Mouse (Mus musculus): ENCODE results near the gene Frmd5.

Gene Frmd5

DNA sequence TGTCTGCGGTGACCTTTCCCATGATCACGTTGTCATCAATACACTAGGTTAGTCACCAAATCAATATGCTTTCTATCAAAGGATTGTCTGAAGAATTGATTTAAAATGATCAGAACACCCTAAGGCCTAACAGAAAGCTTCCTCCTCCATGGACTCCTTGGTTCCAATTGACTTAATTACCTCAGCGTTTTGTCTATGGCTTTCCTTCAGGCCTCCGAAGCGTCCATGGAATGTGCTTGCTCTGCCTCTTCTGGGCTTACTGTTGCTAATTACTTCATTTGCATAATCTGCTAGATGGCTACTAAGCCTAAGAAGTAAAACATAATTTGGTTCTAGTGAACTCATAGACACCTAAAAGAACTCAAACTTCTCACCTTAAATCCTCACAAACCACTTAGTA lies 42.0 kb downstream of the Frmd5 start:
- ATAC-seq (ENCODE audit: insufficient number of reproducible peaks, low FRiP score, low TSS enrichment), result no peak

DNA sequence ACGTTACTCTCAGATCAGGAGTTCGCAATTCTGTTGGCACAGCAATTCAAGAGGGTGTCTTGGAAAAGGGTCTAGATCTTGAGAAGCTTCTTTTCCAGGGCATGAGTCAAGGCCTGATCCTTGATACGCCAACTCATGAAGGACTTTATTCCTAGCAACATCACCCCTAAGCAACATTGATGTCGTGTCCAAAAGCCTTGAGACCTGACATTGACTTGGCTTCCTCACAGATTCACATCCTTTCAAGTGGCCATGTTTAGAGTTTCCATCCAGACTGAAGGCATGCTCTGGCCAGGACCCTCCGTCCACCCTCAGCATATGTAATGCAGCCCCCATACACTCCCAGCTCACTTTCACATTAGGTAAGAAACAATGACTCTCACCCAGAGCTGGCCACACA lies 45.0 kb downstream of the Frmd5 start:
- no peak for ATAC-seq (ENCODE audit: insufficient number of reproducible peaks, low FRiP score, low TSS enrichment)

GRCm38 (mm10) chr2:121761281-121761795 lies 45.5 kb downstream of the Frmd5 start:
- no peak for ATAC-seq (ENCODE audit: insufficient number of reproducible peaks, low FRiP score, low TSS enrichment)

GRCm38 (mm10) chr2:121760646-121761045 lies 46.2 kb downstream of the Frmd5 start:
- ATAC-seq (ENCODE audit: insufficient number of reproducible peaks, low FRiP score, low TSS enrichment), result no peak

GRCm38 (mm10) chr2:121758258-121758657 lies 48.6 kb downstream of the Frmd5 start:
- ATAC-seq (ENCODE audit: insufficient number of reproducible peaks, low FRiP score, low TSS enrichment), result no peak

DNA sequence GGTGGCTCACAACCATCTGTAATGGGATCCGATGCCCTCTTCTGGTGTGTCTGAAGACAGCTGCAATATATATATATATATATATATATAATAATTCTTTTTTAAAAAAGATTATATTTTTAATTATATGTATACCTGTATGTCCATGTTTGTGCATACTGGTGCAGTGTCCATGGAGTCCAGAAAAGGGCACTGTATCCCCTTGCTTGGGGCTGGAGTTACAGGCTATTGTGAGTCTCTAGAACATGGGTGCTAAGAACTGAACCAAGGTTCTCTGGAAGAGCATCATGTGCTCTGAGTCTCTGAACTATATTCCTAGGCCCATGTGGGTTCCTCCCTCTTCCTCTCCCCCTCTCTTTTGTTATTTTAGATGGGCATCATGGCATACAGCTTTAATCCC lies 50.6 kb downstream of the Frmd5 start:
- no peak for ATAC-seq (ENCODE audit: insufficient number of reproducible peaks, low FRiP score, low TSS enrichment)

DNA sequence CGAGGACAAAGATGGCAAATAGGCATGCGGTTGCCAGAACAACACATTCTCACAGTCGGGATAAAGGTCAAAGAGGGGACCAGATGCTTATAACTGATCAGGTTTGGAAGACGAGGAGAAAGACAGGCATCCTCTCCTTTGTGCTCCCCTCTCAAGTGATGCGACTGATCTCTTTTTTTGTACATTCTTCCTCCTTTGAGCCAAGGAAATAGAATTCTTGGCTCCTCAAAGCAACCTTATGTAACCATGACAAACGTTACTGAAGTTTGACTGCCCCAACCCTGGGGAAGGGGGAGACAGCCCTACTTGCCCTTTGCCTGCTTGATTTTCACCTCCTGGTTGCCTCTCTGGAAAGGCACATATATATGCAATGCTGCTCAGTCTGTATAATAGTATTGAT lies 51.8 kb downstream of the Frmd5 start:
- ATAC-seq (ENCODE audit: insufficient number of reproducible peaks, low FRiP score, low TSS enrichment), result no peak

- ATAC-seq (ENCODE audit: insufficient number of reproducible peaks, low FRiP score, low TSS enrichment), result no peak
Observed at GRCm38 (mm10) chr2:121750121-121750520, 56.8 kb downstream of the Frmd5 start.

- ATAC-seq (ENCODE audit: insufficient number of reproducible peaks, low FRiP score, low TSS enrichment), result no peak
Observed at GRCm38 (mm10) chr2:121741151-121741550, 65.7 kb downstream of the Frmd5 start.

DNA sequence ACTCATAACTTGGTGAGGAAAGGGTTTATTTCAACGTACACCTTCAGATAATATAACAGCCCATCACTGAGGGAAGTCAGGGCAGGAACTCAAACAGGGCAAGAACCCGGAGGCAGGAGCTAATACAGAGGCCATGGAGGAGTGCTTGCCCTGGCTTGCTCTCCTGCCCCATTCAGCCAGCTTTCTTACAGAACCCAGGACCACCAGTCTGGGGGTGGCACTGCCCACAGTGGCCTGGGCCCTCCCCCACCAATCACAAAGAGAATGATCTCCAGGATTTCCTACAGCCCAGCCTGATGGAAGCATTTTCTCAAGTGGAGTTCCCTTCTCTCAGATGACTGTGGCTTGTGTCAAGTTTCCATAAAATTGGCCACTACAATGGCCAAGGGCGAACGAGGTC lies 67.5 kb downstream of the Frmd5 start:
- ATAC-seq (ENCODE audit: insufficient number of reproducible peaks, low FRiP score, low TSS enrichment), result no peak

DNA sequence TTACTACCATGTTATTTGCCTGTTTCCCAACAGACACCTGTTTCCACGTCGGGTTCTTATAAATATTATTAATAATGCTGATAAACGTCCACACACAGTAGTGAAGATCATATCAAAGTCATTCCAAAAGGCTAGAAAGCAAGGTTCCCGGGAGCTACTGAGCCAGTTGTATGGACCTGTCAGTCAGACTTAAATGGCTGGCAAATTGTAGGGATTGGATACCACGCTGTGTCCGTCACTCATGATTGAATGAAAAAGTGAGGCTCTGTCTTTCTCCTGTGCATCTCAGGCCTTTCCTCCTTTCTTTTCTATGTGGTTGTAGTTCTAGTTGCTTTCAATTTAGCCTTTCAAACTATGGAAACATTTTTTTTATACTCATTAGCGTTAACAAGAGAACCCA lies 73.5 kb downstream of the Frmd5 start:
- ATAC-seq (ENCODE audit: insufficient number of reproducible peaks, low FRiP score, low TSS enrichment), result no peak

DNA sequence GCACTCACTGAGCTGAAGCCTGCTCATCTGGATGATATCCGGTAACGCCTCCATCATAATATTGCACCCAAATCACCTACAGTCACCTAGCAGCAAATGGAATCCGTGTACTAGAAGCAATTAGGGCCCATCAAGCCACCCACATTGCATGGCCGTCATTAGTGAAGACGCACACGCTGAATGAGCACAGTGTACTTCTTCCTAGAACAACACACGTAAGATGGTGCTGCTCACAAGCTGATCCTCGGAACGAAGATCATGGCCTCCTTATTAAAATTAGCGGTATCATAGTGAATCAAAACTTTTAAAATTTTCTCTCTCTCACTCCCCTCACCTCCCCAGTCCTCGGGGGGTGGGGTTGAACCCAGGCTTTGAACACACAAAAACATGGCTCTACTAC lies 76.4 kb downstream of the Frmd5 start:
- ATAC-seq (ENCODE audit: insufficient number of reproducible peaks, low FRiP score, low TSS enrichment), result no peak

- no peak for ATAC-seq (ENCODE audit: insufficient number of reproducible peaks, low FRiP score, low TSS enrichment)
Observed at GRCm38 (mm10) chr2:121728907-121729575, 77.8 kb downstream of the Frmd5 start.

DNA sequence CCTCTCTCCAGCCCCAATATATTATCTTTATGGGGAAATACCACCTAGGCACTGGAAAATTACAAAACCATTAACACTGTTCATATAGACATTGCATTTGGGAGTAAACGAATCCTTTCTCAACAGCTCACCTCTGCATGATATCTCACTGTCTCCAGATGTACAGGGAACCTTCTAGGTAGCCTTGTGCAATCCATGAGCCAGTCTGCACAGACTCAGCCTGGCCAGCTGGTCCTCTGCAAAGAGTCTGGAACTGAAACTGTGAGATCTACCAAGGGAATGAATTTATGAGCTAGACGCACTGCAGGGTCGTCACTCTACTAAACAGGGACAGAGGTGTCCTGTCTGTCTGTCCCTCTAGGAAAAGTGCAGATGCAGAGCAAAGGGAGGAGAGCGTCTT lies 82.0 kb downstream of the Frmd5 start:
- ATAC-seq (ENCODE audit: insufficient number of reproducible peaks, low FRiP score, low TSS enrichment), result no peak

- no peak for ATAC-seq (ENCODE audit: insufficient number of reproducible peaks, low FRiP score, low TSS enrichment)
Observed at GRCm38 (mm10) chr2:121723796-121724195, 83.1 kb downstream of the Frmd5 start.

- no peak for ATAC-seq (ENCODE audit: insufficient number of reproducible peaks, low FRiP score, low TSS enrichment)
Observed at GRCm38 (mm10) chr2:121719000-121719399, 87.9 kb downstream of the Frmd5 start.

DNA sequence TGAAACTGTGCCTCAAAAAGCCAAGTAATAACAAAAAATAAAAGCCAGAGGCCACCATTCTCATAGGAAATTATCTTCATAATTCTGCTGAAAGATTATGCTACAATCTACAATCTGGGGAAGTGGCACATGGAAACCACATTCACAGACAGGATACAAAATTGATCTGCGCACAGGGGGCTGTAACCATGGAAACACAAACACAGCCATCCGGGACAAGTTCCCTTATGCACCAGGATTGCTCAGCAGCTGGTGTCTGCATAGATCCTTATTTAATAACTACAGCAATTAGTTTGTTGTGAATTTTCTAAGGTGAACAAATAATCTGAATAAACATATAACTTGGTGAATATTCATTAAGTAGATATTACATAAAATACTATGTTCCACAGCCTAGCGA lies 89.8 kb downstream of the Frmd5 start:
- no peak for ATAC-seq (ENCODE audit: insufficient number of reproducible peaks, low FRiP score, low TSS enrichment)

- ATAC-seq (ENCODE audit: insufficient number of reproducible peaks, low FRiP score, low TSS enrichment), result no peak
Observed at GRCm38 (mm10) chr2:121713567-121713966, 93.3 kb downstream of the Frmd5 start.

DNA sequence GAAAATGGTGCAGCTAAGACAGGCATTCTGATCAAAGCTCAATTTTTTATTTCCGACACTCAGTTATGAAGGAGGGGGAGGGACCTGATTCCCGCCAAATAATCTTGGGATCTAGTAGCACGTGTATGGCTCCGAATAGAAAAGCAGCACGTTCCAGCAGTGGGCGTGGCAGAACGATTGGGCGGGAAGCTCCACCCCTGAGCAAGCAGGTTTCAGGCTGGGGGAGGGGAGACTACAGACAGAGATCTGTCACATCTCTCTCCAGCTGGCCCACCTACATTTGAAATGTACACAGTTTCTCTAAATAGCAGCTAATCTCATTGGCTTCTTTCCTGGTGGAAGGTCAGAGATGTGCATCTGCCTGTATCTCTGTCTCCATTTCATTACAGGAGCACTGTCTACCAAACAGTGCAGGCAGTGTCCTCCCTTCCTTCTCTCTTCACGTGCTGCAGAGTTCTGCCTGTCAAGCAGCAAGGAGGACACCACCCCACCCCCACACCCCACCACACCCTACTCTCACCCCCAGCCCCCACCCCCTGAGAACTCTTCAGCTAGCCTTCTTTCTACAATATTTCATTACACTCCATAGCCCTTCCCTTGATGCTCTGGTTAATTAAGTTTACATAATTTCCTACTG lies 95.0 kb downstream of the Frmd5 start:
- ATAC-seq (ENCODE audit: insufficient number of reproducible peaks, low FRiP score, low TSS enrichment), result no peak

DNA sequence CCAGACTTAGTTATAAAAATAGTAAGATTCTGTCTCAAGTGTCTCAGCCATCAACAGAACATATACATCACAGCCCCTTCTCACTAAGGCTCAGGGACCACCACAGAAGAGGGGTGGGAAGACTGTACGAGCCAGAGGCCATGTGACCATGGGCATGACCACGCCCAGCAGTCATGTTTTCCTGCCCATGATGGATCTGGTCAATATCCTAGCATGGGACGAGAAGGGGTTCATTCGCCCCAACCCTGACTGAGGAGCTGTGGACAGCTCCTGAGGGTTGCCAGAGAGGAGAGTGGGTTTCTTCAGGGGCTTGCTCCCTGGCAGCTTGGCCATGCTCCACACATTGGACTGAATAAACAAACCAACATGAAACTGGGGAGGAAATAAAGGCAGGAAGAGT lies 97.8 kb downstream of the Frmd5 start:
- no peak for ATAC-seq (ENCODE audit: insufficient number of reproducible peaks, low FRiP score, low TSS enrichment)

- ATAC-seq (ENCODE audit: insufficient number of reproducible peaks, low FRiP score, low TSS enrichment), result no peak
Observed at GRCm38 (mm10) chr2:121707461-121707860, 99.4 kb downstream of the Frmd5 start.

DNA sequence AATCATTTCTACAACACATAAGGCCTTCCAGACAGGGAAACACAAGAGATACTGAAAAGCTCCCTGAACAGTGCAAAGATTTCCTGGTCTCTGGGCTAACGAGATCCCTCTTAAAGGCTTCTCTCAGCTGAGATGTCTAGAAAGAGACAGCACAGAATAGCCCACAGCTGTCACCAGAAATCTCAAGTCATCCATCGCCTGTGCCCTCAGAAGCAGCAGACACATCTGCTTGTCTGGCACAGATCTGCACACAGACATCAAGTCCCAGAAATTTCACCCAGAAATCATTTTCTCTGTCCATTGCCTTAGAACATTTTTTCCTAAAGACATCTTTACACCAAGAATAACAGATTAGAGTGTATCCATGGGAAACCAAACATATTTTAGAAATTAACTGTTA lies 101.1 kb downstream of the Frmd5 start:
- ATAC-seq (ENCODE audit: insufficient number of reproducible peaks, low FRiP score, low TSS enrichment), result no peak

Data from cerebellum, adult (tissue).